In the genomic region with DNA sequence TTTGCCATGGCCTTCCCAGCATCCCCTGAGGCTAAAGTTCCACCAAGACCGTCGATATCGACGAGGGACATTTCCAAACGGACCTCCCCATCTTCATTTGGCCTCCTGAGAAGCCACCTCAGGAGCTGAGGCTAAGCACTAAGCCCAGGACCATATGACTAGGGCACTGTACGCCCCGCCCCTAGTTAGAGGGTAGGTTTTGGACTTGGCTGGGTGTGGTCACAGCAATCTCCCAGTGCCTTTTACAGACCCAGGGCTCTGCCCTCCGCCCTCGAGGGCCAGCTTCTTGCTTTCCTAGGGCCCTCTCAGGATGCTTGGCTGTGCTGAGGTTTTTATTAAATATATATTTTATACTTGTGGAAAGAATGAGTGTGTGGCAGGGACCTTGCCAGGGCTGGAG, we compare ENCODE assay signal across 24 mouse cellular contexts. TPM values are rescaled to one million over a fixed set of nuclear protein-coding genes. Genes with fewer than 3 reads are reported as not detected.
DNase-seq lines count a peak whose midpoint lies in the region; ATAC-seq and TF ChIP-seq lines count a peak whose summit lies in the region.
"Had no signal": no experiment of that assay in that cellular context is flagged by ENCODE, and none has a peak within 500 bp of the region (broad histone marks: within the 10 kb centered on the region; RNA-seq: fewer than 3 reads in every experiment).

No protein-coding gene starts in this region.

- 0 out of 2 replicates have a peak, but pooled peaks cover 3% of the 10 kb centered on the region for H3K36me3 ChIP-seq in intestine, embryonic 15.5 days
- H3K36me3 ChIP-seq in intestine, postnatal 0 days (ENCODE audit: control insufficient read depth, insufficient read depth) = peaks cover 33% of the 10 kb centered on the region
- peaks cover 21% of the 10 kb centered on the region for H3K36me3 ChIP-seq in limb, embryonic 10.5 days
- H3K36me3 ChIP-seq in limb, embryonic 15.5 days = peaks cover 4% of the 10 kb centered on the region
- H3K36me3 ChIP-seq in heart, embryonic 10.5 days = peaks cover 24% of the 10 kb centered on the region
- H3K36me3 ChIP-seq in hindbrain, postnatal 0 days (ENCODE audit: insufficient read depth, low read length) = no peaks in the 10 kb centered on the region
- H3K36me3 ChIP-seq: hindbrain, embryonic 12.5 days had no signal

- H3K4me1 ChIP-seq in intestine, embryonic 15.5 days (replicated peaks) = peaks cover 17% of the 10 kb centered on the region; the same call in 1 of the 2 replicates
- H3K4me1 ChIP-seq in intestine, postnatal 0 days (replicated peaks; ENCODE audit: control insufficient read depth, insufficient read depth, low read length) = no peaks in the 10 kb centered on the region
- H3K4me1 ChIP-seq in limb, embryonic 10.5 days = peaks cover 65% of the 10 kb centered on the region
- H3K4me1 ChIP-seq in limb, embryonic 15.5 days = peaks cover 56% of the 10 kb centered on the region
- peaks cover 53% of the 10 kb centered on the region for H3K4me1 ChIP-seq in heart, embryonic 10.5 days
- H3K4me1 ChIP-seq in hindbrain, postnatal 0 days (ENCODE audit: insufficient read depth, low read length) = no peaks in the 10 kb centered on the region
- H3K4me1 ChIP-seq: hindbrain, embryonic 12.5 days had no signal

- H3K9me3 ChIP-seq in intestine, embryonic 15.5 days = no peaks in the 10 kb centered on the region
- H3K9me3 ChIP-seq in intestine, postnatal 0 days (ENCODE audit: control insufficient read depth) = no peaks in the 10 kb centered on the region
- no peaks in the 10 kb centered on the region for H3K9me3 ChIP-seq in limb, embryonic 10.5 days (replicated peaks)
- no peaks in the 10 kb centered on the region for H3K9me3 ChIP-seq in limb, embryonic 15.5 days
- no peaks in the 10 kb centered on the region for H3K9me3 ChIP-seq in heart, embryonic 10.5 days
- no peaks in the 10 kb centered on the region for H3K9me3 ChIP-seq in hindbrain, postnatal 0 days (ENCODE audit: low read length)
- H3K9me3 ChIP-seq: forebrain, embryonic 10.5 days; hindbrain, embryonic 12.5 days had no signal

- no peak overlapping the region for H3K27ac ChIP-seq in intestine, embryonic 15.5 days
- no peak overlapping the region for H3K27ac ChIP-seq in intestine, postnatal 0 days (ENCODE audit: low read depth, low read length)
- H3K27ac ChIP-seq in limb, embryonic 10.5 days = 0 out of 2 replicates have a peak overlapping the region, but pooled peaks have one; percentile 4
- peak overlapping the region; percentile 66 for H3K27ac ChIP-seq in limb, embryonic 15.5 days
- no peak overlapping the region for H3K27ac ChIP-seq in heart, embryonic 10.5 days
- no peak overlapping the region for H3K27ac ChIP-seq in hindbrain, postnatal 0 days
- H3K27ac ChIP-seq: forebrain, embryonic 10.5 days; hindbrain, embryonic 12.5 days had no signal

- 80% methylated on average over 9 of the region's 9 CpGs for WGBS in intestine, embryonic 15.5 days
- 67% methylated on average over 9 of the region's 9 CpGs for WGBS in intestine, postnatal 0 days
- 82% methylated on average over 9 of the region's 9 CpGs for WGBS in limb, embryonic 10.5 days
- WGBS in limb, embryonic 15.5 days = 70% methylated on average over 9 of the region's 9 CpGs
- 79% methylated on average over 9 of the region's 9 CpGs for WGBS in heart, embryonic 10.5 days
- WGBS in hindbrain, postnatal 0 days = 84% methylated on average over 9 of the region's 9 CpGs

- no peak overlapping the region for H3K9ac ChIP-seq in intestine, embryonic 15.5 days
- H3K9ac ChIP-seq in intestine, postnatal 0 days (ENCODE audit: low read depth, low read length) = no peak overlapping the region
- no peak overlapping the region for H3K9ac ChIP-seq in limb, embryonic 15.5 days
- no peak overlapping the region for H3K9ac ChIP-seq in hindbrain, postnatal 0 days (replicated peaks; ENCODE audit: low read length)
- H3K9ac ChIP-seq: hindbrain, embryonic 12.5 days had no signal

- ATAC-seq in intestine, embryonic 15.5 days = 0 out of 2 replicates have a peak, but pooled peaks have one; percentile 44
- no peak for ATAC-seq in intestine, postnatal 0 days
- peak; percentile 54; the same call in 1 of the 2 replicates for ATAC-seq in limb, embryonic 15.5 days (ENCODE audit: insufficient number of reproducible peaks, low FRiP score, low TSS enrichment, low read depth)
- ATAC-seq in hindbrain, postnatal 0 days = no peak
- ATAC-seq: forebrain, embryonic 14.5 days; hindbrain, embryonic 16.5 days had no signal

- DNase-seq in R1 (ENCODE audit: low read depth, low spot score) = peak; percentile 67
- no peak for DNase-seq in limb, embryonic 10.5 days (ENCODE audit: low spot score)
- DNase-seq in layer of hippocampus, adult 18-20 months (ENCODE audit: low spot score in 2 of 2) = no peak
- DNase-seq in heart, embryonic 10.5 days (ENCODE audit: low spot score) = no peak
- no peak for DNase-seq in hindbrain, postnatal 0 days (ENCODE audit: low spot score)
- DNase-seq: adrenal gland, adult 2 months; adrenal gland, postnatal 36 days; cerebellum, adult 2 months; cerebellum, postnatal 14 days; embryo, embryonic 11 days; gastrocnemius, postnatal 36 days; heart, adult 11 months; heart, postnatal 10 days; heart, postnatal 4 days had no signal

- no peak overlapping the region for H3K4me3 ChIP-seq in intestine, embryonic 15.5 days (replicated peaks)
- H3K4me3 ChIP-seq in intestine, postnatal 0 days (ENCODE audit: low read depth, low read length) = no peak overlapping the region
- H3K4me3 ChIP-seq in limb, embryonic 10.5 days = no peak overlapping the region
- no peak overlapping the region for H3K4me3 ChIP-seq in limb, embryonic 15.5 days
- no peak overlapping the region for H3K4me3 ChIP-seq in heart, embryonic 10.5 days
- no peak overlapping the region for H3K4me3 ChIP-seq in hindbrain, postnatal 0 days (ENCODE audit: low read length)
- H3K4me3 ChIP-seq: erythroblast, embryonic 14.5 days; forebrain, embryonic 10.5 days; hindbrain, embryonic 12.5 days had no signal

- no peaks in the 10 kb centered on the region for H3K27me3 ChIP-seq in intestine, embryonic 15.5 days (replicated peaks)
- no peaks in the 10 kb centered on the region for H3K27me3 ChIP-seq in intestine, postnatal 0 days (replicated peaks; ENCODE audit: control insufficient read depth, insufficient read depth, low read length)
- no peaks in the 10 kb centered on the region for H3K27me3 ChIP-seq in limb, embryonic 10.5 days (ENCODE audit: low read depth, poor library complexity, severe bottlenecking)
- no peaks in the 10 kb centered on the region for H3K27me3 ChIP-seq in limb, embryonic 15.5 days
- H3K27me3 ChIP-seq in heart, embryonic 10.5 days (ENCODE audit: insufficient read depth, poor library complexity, severe bottlenecking) = peaks cover 5% of the 10 kb centered on the region
- no peaks in the 10 kb centered on the region for H3K27me3 ChIP-seq in hindbrain, postnatal 0 days (ENCODE audit: insufficient read depth, low read length)
- H3K27me3 ChIP-seq: hindbrain, embryonic 12.5 days had no signal

- no peak overlapping the region for H3K4me2 ChIP-seq in intestine, embryonic 15.5 days (replicated peaks)
- H3K4me2 ChIP-seq in intestine, postnatal 0 days (replicated peaks; ENCODE audit: low read depth) = no peak overlapping the region
- no peak overlapping the region for H3K4me2 ChIP-seq in limb, embryonic 15.5 days
- H3K4me2 ChIP-seq in hindbrain, postnatal 0 days (ENCODE audit: low read depth, low read length) = no peak overlapping the region
- H3K4me2 ChIP-seq: hindbrain, embryonic 12.5 days had no signal

- no peak for TF ChIP-seq CTCF in intestine, postnatal 0 days (IDR thresholded peaks at IDR 0.05; ENCODE audit: low read depth)
- no peak for TF ChIP-seq CTCF in hindbrain, postnatal 0 days (IDR thresholded peaks at IDR 0.05; ENCODE audit: low read depth)

RNA-seq across cellular contexts. Expression of a gene that starts 27.7 kb away (rescaled TPM):
- polyA plus RNA-seq in intestine, embryonic 15.5 days (2015; fragmentation: Nextera tagmentation; extraction: Ambion mirVana) = 6.7 and 7.2 TPM in 2 replicates
- polyA plus RNA-seq in intestine, postnatal 0 days (2015; fragmentation: Nextera tagmentation; extraction: Ambion mirVana) = 5.6 and 6.6 TPM in 2 replicates
- 4.6 and 5.6 TPM in 2 replicates for polyA plus RNA-seq in limb, embryonic 10.5 days (2016; fragmentation: Nextera tagmentation; extraction: Ambion mirVana)
- polyA plus RNA-seq in limb, embryonic 15.5 days (2015; fragmentation: Nextera tagmentation; extraction: Ambion mirVana) = 6.2 and 6.5 TPM in 2 replicates
- total RNA-seq in layer of hippocampus, adult 18-20 months (2021) = 1 to 10 TPM in 1 of 2 experiments, under 1 TPM in 1; 0.99 to 1.4 TPM
- polyA plus RNA-seq in heart, embryonic 10.5 days (2016; fragmentation: Nextera tagmentation; extraction: Ambion mirVana) = 5.2 and 6.3 TPM in 2 replicates
- 1.6 and 3.5 TPM in 2 replicates for total RNA-seq in hindbrain, postnatal 0 days (2014; rRNA removed)
- 0.44 and 0.46 TPM in 2 replicates for polyA plus RNA-seq in hindbrain, postnatal 0 days (2015; fragmentation: Nextera tagmentation; extraction: Ambion mirVana)
- polyA plus RNA-seq: erythroblast, embryonic 14.5 days had no signal

RNA-seq across cellular contexts. Expression of a gene that starts 39.3 kb away (rescaled TPM):
- 2.0 and 2.3 TPM in 2 replicates for polyA plus RNA-seq in intestine, embryonic 15.5 days (2015; fragmentation: Nextera tagmentation; extraction: Ambion mirVana)
- 1.4 and 2.4 TPM in 2 replicates for polyA plus RNA-seq in intestine, postnatal 0 days (2015; fragmentation: Nextera tagmentation; extraction: Ambion mirVana)
- 0.14 and 0.29 TPM in 2 replicates for polyA plus RNA-seq in limb, embryonic 10.5 days (2016; fragmentation: Nextera tagmentation; extraction: Ambion mirVana)
- polyA plus RNA-seq in limb, embryonic 15.5 days (2015; fragmentation: Nextera tagmentation; extraction: Ambion mirVana) = 1.6 and 1.9 TPM in 2 replicates
- 1 to 10 TPM; 3.1 to 3.9 TPM for total RNA-seq in layer of hippocampus, adult 18-20 months (2021)
- polyA plus RNA-seq in heart, embryonic 10.5 days (2016; fragmentation: Nextera tagmentation; extraction: Ambion mirVana) = 0.62 and 1.2 TPM in 2 replicates
- total RNA-seq in hindbrain, postnatal 0 days (2014; rRNA removed) = 95.3 and 103 TPM in 2 replicates
- polyA plus RNA-seq in hindbrain, postnatal 0 days (2015; fragmentation: Nextera tagmentation; extraction: Ambion mirVana) = 41.7 and 46.3 TPM in 2 replicates
- total RNA-seq: common myeloid progenitor, adult 5-6 weeks; MEL had no signal
- polyA plus RNA-seq: erythroblast, embryonic 14.5 days had no signal

Comparison
In these comparisons a context has a peak if more than half of its experiments do, and no peak if none do; other contexts are left out.
1. ATAC-seq: peak in intestine, embryonic 15.5 days (single experiment) and limb, embryonic 15.5 days (single experiment); none in intestine, postnatal 0 days (single experiment) and hindbrain, postnatal 0 days (single experiment).
2. H3K27ac ChIP-seq: peak in limb, embryonic 10.5 days (single experiment) and limb, embryonic 15.5 days (single experiment); none in intestine, embryonic 15.5 days (single experiment), intestine, postnatal 0 days (single experiment), heart, embryonic 10.5 days (single experiment) and hindbrain, postnatal 0 days (single experiment).
3. RNA of a gene that starts 39.3 kb away (polyA plus RNA-seq): 41.7 to 46.3 TPM in hindbrain, postnatal 0 days; 2.0 to 2.3 TPM in intestine, embryonic 15.5 days, 1.6 to 1.9 TPM in limb, embryonic 15.5 days, 1.4 to 2.4 TPM in intestine, postnatal 0 days, 0.62 to 1.2 TPM in heart, embryonic 10.5 days and 0.14 to 0.29 TPM in limb, embryonic 10.5 days; every median in the first group is over 10 times any median in the second.